Mouse (Mus musculus): ENCODE measurements around the gene Oprl1. TPM values are rescaled to one million over a fixed set of nuclear protein-coding genes. Genes with fewer than 3 reads are reported as not detected.

Oprl1 gene
- polyA plus RNA-seq, 1 experiment, result 0.78 TPM

- H3K27me3 ChIP-seq (ENCODE audit: control insufficient read depth, insufficient read depth, low read length, poor library complexity, severe bottlenecking), result no peaks in the 10 kb centered on the region
- no peak overlapping the region for H3K4me3 ChIP-seq (ENCODE audit: low read depth, low read length)
- H3K9ac ChIP-seq (ENCODE audit: low read depth, poor library complexity, severe bottlenecking), result no peak overlapping the region
- no peaks in the 10 kb centered on the region for H3K36me3 ChIP-seq (ENCODE audit: control insufficient read depth, insufficient read depth, low read length, poor library complexity, severe bottlenecking)
- TF ChIP-seq CTCF (IDR thresholded peaks at IDR 0.05; ENCODE audit: low read depth, low read length) (no peak), POLR2A (IDR thresholded peaks at IDR 0.05; ENCODE audit: insufficient read depth, low read length) (no peak), EP300 (IDR thresholded peaks at IDR 0.05; ENCODE audit: insufficient read depth, low read depth, low read length) (no peak)
- H3K9me3 ChIP-seq (replicated peaks; ENCODE audit: control insufficient read depth, insufficient read depth, low read length, poor library complexity, severe bottlenecking), result no peaks in the 10 kb centered on the region
- no peak overlapping the region for H3K27ac ChIP-seq (ENCODE audit: insufficient read depth, low read length)
- no peaks in the 10 kb centered on the region for H3K4me1 ChIP-seq (ENCODE audit: control insufficient read depth, insufficient read depth, low read length)
Measured at GRCm38 (mm10) chr2:181727659-181728262, 12.9 kb downstream of the Oprl1 start.

GRCm38 (mm10) chr2:181730051-181730450 is 15.2 kb downstream of the Oprl1 start:
- no peak overlapping the region for H3K27ac ChIP-seq (ENCODE audit: insufficient read depth, low read length)
- TF ChIP-seq EP300 (IDR thresholded peaks at IDR 0.05; ENCODE audit: insufficient read depth, low read depth, low read length) (no peak), POLR2A (IDR thresholded peaks at IDR 0.05; ENCODE audit: insufficient read depth, low read length) (no peak), CTCF (IDR thresholded peaks at IDR 0.05; ENCODE audit: low read depth, low read length) (no peak)
- H3K36me3 ChIP-seq (ENCODE audit: control insufficient read depth, insufficient read depth, low read length, poor library complexity, severe bottlenecking), result no peaks in the 10 kb centered on the region
- no peaks in the 10 kb centered on the region for H3K27me3 ChIP-seq (ENCODE audit: control insufficient read depth, insufficient read depth, low read length, poor library complexity, severe bottlenecking)
- no peaks in the 10 kb centered on the region for H3K9me3 ChIP-seq (replicated peaks; ENCODE audit: control insufficient read depth, insufficient read depth, low read length, poor library complexity, severe bottlenecking)
- no peak overlapping the region for H3K9ac ChIP-seq (ENCODE audit: low read depth, poor library complexity, severe bottlenecking)
- H3K4me3 ChIP-seq (ENCODE audit: low read depth, low read length), result no peak overlapping the region
- H3K4me1 ChIP-seq (ENCODE audit: control insufficient read depth, insufficient read depth, low read length), result no peaks in the 10 kb centered on the region

- no peak overlapping the region for H3K9ac ChIP-seq (ENCODE audit: low read depth, poor library complexity, severe bottlenecking)
- no peak overlapping the region for H3K4me3 ChIP-seq (ENCODE audit: low read depth, low read length)
- no peaks in the 10 kb centered on the region for H3K36me3 ChIP-seq (ENCODE audit: control insufficient read depth, insufficient read depth, low read length, poor library complexity, severe bottlenecking)
- no peaks in the 10 kb centered on the region for H3K4me1 ChIP-seq (ENCODE audit: control insufficient read depth, insufficient read depth, low read length)
- no peaks in the 10 kb centered on the region; the same call in 1 of the 2 replicates for H3K27me3 ChIP-seq (ENCODE audit: control insufficient read depth, insufficient read depth, low read length, poor library complexity, severe bottlenecking)
- no peak overlapping the region for H3K27ac ChIP-seq (ENCODE audit: insufficient read depth, low read length)
- TF ChIP-seq EP300 (IDR thresholded peaks at IDR 0.05; ENCODE audit: insufficient read depth, low read depth, low read length) (no peak), CTCF (IDR thresholded peaks at IDR 0.05; ENCODE audit: low read depth, low read length) (no peak), POLR2A (IDR thresholded peaks at IDR 0.05; ENCODE audit: insufficient read depth, low read length) (no peak)
- H3K9me3 ChIP-seq (replicated peaks; ENCODE audit: control insufficient read depth, insufficient read depth, low read length, poor library complexity, severe bottlenecking), result no peaks in the 10 kb centered on the region
Measured at GRCm38 (mm10) chr2:181752626-181753025, 37.8 kb downstream of the Oprl1 start.

- no peak overlapping the region for H3K9ac ChIP-seq (ENCODE audit: low read depth, poor library complexity, severe bottlenecking)
- no peak overlapping the region for H3K27ac ChIP-seq (ENCODE audit: insufficient read depth, low read length)
- H3K36me3 ChIP-seq (ENCODE audit: control insufficient read depth, insufficient read depth, low read length, poor library complexity, severe bottlenecking), result no peaks in the 10 kb centered on the region
- TF ChIP-seq POLR2A (IDR thresholded peaks at IDR 0.05; ENCODE audit: insufficient read depth, low read length) (no peak), CTCF (IDR thresholded peaks at IDR 0.05; ENCODE audit: low read depth, low read length) (no peak), EP300 (IDR thresholded peaks at IDR 0.05; ENCODE audit: insufficient read depth, low read depth, low read length) (no peak)
- no peaks in the 10 kb centered on the region for H3K4me1 ChIP-seq (ENCODE audit: control insufficient read depth, insufficient read depth, low read length)
- H3K9me3 ChIP-seq (replicated peaks; ENCODE audit: control insufficient read depth, insufficient read depth, low read length, poor library complexity, severe bottlenecking), result no peaks in the 10 kb centered on the region
- no peak overlapping the region for H3K4me3 ChIP-seq (ENCODE audit: low read depth, low read length)
- H3K27me3 ChIP-seq (ENCODE audit: control insufficient read depth, insufficient read depth, low read length, poor library complexity, severe bottlenecking), result no peaks in the 10 kb centered on the region
Measured at GRCm38 (mm10) chr2:181758147-181758725, 43.4 kb downstream of the Oprl1 start.

- TF ChIP-seq POLR2A (IDR thresholded peaks at IDR 0.05; ENCODE audit: insufficient read depth, low read length) (no peak), CTCF (IDR thresholded peaks at IDR 0.05; ENCODE audit: low read depth, low read length) (no peak), EP300 (IDR thresholded peaks at IDR 0.05; ENCODE audit: insufficient read depth, low read depth, low read length) (no peak)
- no peak overlapping the region for H3K9ac ChIP-seq (ENCODE audit: low read depth, poor library complexity, severe bottlenecking)
- H3K36me3 ChIP-seq (ENCODE audit: control insufficient read depth, insufficient read depth, low read length, poor library complexity, severe bottlenecking), result no peaks in the 10 kb centered on the region
- no peak overlapping the region for H3K27ac ChIP-seq (ENCODE audit: insufficient read depth, low read length)
- no peaks in the 10 kb centered on the region for H3K27me3 ChIP-seq (ENCODE audit: control insufficient read depth, insufficient read depth, low read length, poor library complexity, severe bottlenecking)
- H3K9me3 ChIP-seq (replicated peaks; ENCODE audit: control insufficient read depth, insufficient read depth, low read length, poor library complexity, severe bottlenecking), result no peaks in the 10 kb centered on the region
- H3K4me1 ChIP-seq (ENCODE audit: control insufficient read depth, insufficient read depth, low read length), result peaks cover 2% of the 10 kb centered on the region
- no peak overlapping the region for H3K4me3 ChIP-seq (ENCODE audit: low read depth, low read length)
Measured at GRCm38 (mm10) chr2:181759041-181759440, 44.2 kb downstream of the Oprl1 start.
